Mouse (Mus musculus): ENCODE measurements around the gene Cyp3a13.
"Not testable (repeated sequence)": the region's sequence is repeated elsewhere in the genome, so short reads cannot be mapped to it uniquely, and the experiment has no call there.

Gene Cyp3a13

GRCm38 (mm10) chr5:137871644-137872380 lies 49.6 kb downstream of the Cyp3a13 start, which contains the start of gene Pilrb2:
Gene Pilrb2, minus strand, starts transcription at chr5:137871815.
- DNase-seq: not testable (repeated sequence)

GRCm38 (mm10) chr5:137868600-137868999 lies 52.8 kb downstream of the Cyp3a13 start:
- DNase-seq: not testable (repeated sequence)

GRCm38 (mm10) chr5:137864008-137864407 lies 57.4 kb downstream of the Cyp3a13 start:
- DNase-seq: not testable (repeated sequence)

DNA sequence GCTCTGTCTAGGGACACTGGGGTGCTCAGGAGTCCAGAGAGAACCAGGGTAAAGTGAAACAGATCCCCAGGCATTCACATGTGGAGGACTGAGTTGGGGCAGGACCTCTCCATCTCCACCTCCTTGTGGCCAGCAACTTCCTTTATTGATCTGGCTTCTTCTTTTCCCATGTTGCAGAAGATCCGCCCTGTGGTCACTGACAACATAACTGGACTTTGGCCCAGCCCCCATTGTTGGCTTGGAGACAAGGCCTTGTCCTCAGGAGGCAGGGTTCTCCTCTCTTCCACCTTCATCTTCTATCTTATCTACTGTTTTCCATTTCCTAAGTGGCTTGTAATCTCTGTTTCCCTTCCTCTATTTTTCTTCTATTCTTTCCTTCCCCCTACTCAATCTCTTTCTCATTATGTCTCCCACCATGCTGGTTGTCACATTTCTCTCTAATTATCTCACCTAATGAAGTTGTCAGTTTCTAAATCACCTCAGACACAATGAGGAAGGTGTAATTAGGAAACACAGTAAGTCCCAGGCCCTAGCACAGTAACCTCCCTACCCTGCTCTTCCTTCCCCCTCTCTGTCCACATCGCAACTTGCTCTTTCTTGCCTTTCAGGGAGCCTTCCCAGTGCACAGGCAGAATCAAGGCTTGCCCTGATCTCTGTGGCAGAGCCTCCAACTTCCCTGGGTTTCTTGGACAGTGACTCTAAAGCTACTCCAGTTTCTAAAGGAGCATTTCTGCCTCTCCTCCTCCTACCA lies 63.3 kb downstream of the Cyp3a13 start, which contains the start of gene Pilrb1:
TSS of gene Pilrb1 (minus strand) at position 147 of the 751 bp plus-strand sequence.
- DNase-seq: not testable (repeated sequence)

- DNase-seq: not testable (repeated sequence)
These were observed 64.5 kb downstream of the Cyp3a13 start for GRCm38 (mm10) chr5:137856870-137857269.

- not testable (repeated sequence) for DNase-seq
These were observed 66.5 kb downstream of the Cyp3a13 start for GRCm38 (mm10) chr5:137854907-137855306.

DNA sequence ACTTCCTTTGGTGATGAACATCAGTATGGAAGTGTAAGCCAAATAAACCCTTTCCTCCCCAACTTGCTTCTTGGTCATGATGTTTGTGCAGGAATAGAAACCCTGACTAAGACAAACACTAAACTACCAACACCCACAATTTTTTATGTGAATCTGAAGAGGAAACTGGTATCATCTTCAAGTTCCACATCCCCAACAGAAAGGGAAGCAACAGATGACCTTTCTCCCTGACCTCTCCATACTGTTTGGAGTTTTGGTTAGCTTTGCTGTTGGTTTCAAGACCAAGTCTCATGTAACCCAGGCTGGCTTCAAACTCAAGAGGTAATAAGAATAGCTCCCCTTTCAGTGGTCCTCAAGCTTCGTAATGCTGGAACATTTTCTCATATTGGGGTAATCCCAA lies 71.1 kb downstream of the Cyp3a13 start:
- DNase-seq: not testable (repeated sequence)

All from cerebellum, postnatal 25 days (tissue).